Mouse (Mus musculus) limb, embryonic 12.5 days (tissue): Measurements from ENCODE around the gene Wasf2. TPM values are rescaled to one million over a fixed set of nuclear protein-coding genes. Genes with fewer than 3 reads are reported as not detected.
"Not testable (repeated sequence)": the region's sequence is repeated elsewhere in the genome, so short reads cannot be mapped to it uniquely, and the experiment has no call there.

Experiments used
- ATAC-seq: fragments of 200-750 bp; cut with Nextera tagmentation; 2 replicates; pipeline ENCODE4 v1.8.0; 2017; ENCODE audit warnings: low read depth, moderate TSS enrichment; ENCODE audit not compliant: insufficient number of reproducible peaks, insufficient read depth, low FRiP score, low TSS enrichment
- H3K27ac ChIP-seq: fragments of 300-500 bp; sonication (generic); 2 replicates; pipeline ENCODE4 v1.5.1; 2016; ENCODE audit warnings: mild to moderate bottlenecking, moderate library complexity
- H3K27me3 ChIP-seq: fragments of 300-500 bp; sonication (generic); 2 replicates; pipeline ENCODE4 v1.6.1; 2016; ENCODE audit warnings: mild to moderate bottlenecking, moderate library complexity
- H3K36me3 ChIP-seq: fragments of 300-500 bp; sonication (generic); 2 replicates; pipeline ENCODE4 v1.6.1; 2016; ENCODE audit warnings: mild to moderate bottlenecking, moderate library complexity
- H3K4me1 ChIP-seq: fragments of 300-500 bp; sonication (generic); replicated peaks from 2 replicates; pipeline ENCODE4 v1.6.1; 2016
- H3K4me2 ChIP-seq: fragments of 300-500 bp; sonication (generic); 2 replicates; pipeline ENCODE4 v1.6.1; 2016; ENCODE audit warnings: mild to moderate bottlenecking, moderate library complexity
- H3K4me3 ChIP-seq: fragments of 300-500 bp; sonication (generic); replicated peaks from 2 replicates; pipeline ENCODE4 v1.5.1; 2016; ENCODE audit warnings: mild to moderate bottlenecking
- H3K9ac ChIP-seq: fragments of 300-500 bp; sonication (generic); replicated peaks from 2 replicates; pipeline ENCODE4 v1.6.1; 2016; ENCODE audit warnings: mild to moderate bottlenecking, moderate library complexity
- H3K9me3 ChIP-seq: fragments of 300-500 bp; sonication (generic); 2 replicates; pipeline ENCODE4 v1.6.1; 2016; ENCODE audit warnings: mild to moderate bottlenecking, moderate library complexity
- WGBS: fragments of 180-500 bp; shearing (Covaris S2); methylation state at CpG from one replicate; pipeline ENCODE4 v1.1.7; 2016; 5-methylcytosine and 5-hydroxymethylcytosine counted together
- polyA plus RNA-seq: library from polyadenylated mRNA; unstranded; fragments of >200 nt; fragmentation: Nextera tagmentation; extraction: Ambion mirVana; gene quantifications from 2 replicates; pipeline ENCODE4 v1.2.1, GENCODE M21; 2016

The Wasf2 gene
- polyA plus RNA-seq, 1 experiment from 2014 or later: 81.6 TPM

DNA sequence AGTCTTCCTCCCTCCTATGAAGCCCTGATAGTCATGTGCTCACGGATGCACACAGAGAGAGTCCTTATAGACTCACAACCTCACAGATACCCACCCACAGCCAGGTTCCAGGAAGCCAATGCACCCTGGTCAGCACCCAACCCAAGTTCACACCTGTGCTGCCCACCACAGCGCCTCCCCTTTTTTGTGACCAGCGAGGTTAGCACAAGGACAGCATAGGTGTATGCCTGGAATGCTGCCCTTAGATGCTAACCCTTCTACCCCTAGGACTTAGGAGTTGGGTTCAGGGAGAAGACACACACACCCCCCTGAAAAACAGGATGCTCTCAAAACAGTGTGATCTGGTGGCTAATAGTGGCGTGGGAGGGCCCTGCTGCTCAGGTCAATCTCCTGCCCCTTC lies 40.5 kb upstream of the Wasf2 start:
- ATAC-seq: no peak
- Histone ChIP-seq H3K9me3 (no peaks in the 10 kb centered on the region), H3K36me3 (no peaks in the 10 kb centered on the region), H3K9ac (peak overlapping the region; percentile 28), H3K4me1 (peaks cover 90% of the 10 kb centered on the region), H3K4me2 (peak overlapping the region; percentile 46), H3K4me3 (0 out of 2 replicates have a peak overlapping the region, but pooled peaks have one; percentile 2), H3K27ac (peak overlapping the region; percentile 97), H3K27me3 (no peaks in the 10 kb centered on the region)
- WGBS: 64% methylated on average over 4 of the region's 4 CpGs

DNA sequence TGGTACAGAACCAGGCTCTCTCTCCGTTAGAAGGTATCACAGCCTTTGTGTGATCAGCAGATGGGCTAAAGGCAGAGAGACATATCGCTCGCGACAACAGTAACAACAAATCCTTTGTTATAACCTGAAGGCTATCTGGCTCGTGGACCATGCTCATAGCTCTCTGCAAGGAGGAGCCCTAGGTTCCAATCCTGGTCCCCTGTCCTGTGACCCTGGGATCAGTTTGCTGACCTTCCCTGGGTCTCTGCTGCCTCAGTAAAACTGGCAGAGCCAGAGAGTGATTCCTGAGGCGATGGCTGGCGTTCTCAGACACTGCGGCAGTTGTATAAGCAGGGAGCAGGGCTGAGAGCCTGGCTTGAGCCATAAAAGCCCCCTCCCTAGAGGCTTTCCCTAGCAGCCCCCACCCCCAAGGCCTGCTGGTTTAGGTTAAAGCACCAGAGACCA lies 40.0 kb upstream of the Wasf2 start:
- Histone ChIP-seq H3K36me3 (no peaks in the 10 kb centered on the region), H3K4me1 (peaks cover 90% of the 10 kb centered on the region), H3K9me3 (no peaks in the 10 kb centered on the region), H3K27ac (peak overlapping the region; percentile 97), H3K27me3 (no peaks in the 10 kb centered on the region), H3K9ac (peak overlapping the region; percentile 28), H3K4me3 (0 out of 2 replicates have a peak overlapping the region, but pooled peaks have one; percentile 2), H3K4me2 (peak overlapping the region; percentile 46)
- 22% methylated on average over 8 of the region's 8 CpGs for WGBS
- ATAC-seq: 0 out of 2 replicates have a peak, but pooled peaks have one; percentile 21

- ATAC-seq: peak; percentile 68
- peak overlapping the region; percentile 46 for H3K4me2 ChIP-seq
- no peaks in the 10 kb centered on the region for H3K27me3 ChIP-seq
- 0 out of 2 replicates have a peak overlapping the region, but pooled peaks have one; percentile 2 for H3K4me3 ChIP-seq
- H3K4me1 ChIP-seq: peaks cover 89% of the 10 kb centered on the region
- H3K36me3 ChIP-seq: no peaks in the 10 kb centered on the region
- WGBS: 10% methylated on average over 18 of the region's 18 CpGs
- H3K9me3 ChIP-seq: no peaks in the 10 kb centered on the region
- peak overlapping the region; percentile 97 for H3K27ac ChIP-seq
- peak overlapping the region; percentile 28; the same call in 1 of the 2 replicates for H3K9ac ChIP-seq
Observed at GRCm38 (mm10) chr4:133090720-133091458, 39.4 kb upstream of the Wasf2 start.

GRCm38 (mm10) chr4:133091459-133091785 lies 38.9 kb upstream of the Wasf2 start:
- no peak overlapping the region for H3K9ac ChIP-seq
- no peak overlapping the region for H3K4me3 ChIP-seq
- ATAC-seq: no peak
- no peaks in the 10 kb centered on the region for H3K9me3 ChIP-seq
- no peaks in the 10 kb centered on the region for H3K27me3 ChIP-seq
- H3K4me2 ChIP-seq: peak overlapping the region; percentile 46
- 71% methylated on average over 4 of the region's 4 CpGs for WGBS
- H3K27ac ChIP-seq: peak overlapping the region; percentile 97
- peaks cover 83% of the 10 kb centered on the region for H3K4me1 ChIP-seq
- H3K36me3 ChIP-seq: no peaks in the 10 kb centered on the region

GRCm38 (mm10) chr4:133092453-133092901 lies 37.8 kb upstream of the Wasf2 start:
- peak overlapping the region; percentile 46 for H3K4me2 ChIP-seq
- no peaks in the 10 kb centered on the region for H3K27me3 ChIP-seq
- ATAC-seq: no peak
- H3K36me3 ChIP-seq: no peaks in the 10 kb centered on the region
- H3K4me3 ChIP-seq: peak overlapping the region; percentile 15; the same call in 1 of the 2 replicates
- peak overlapping the region; percentile 44 for H3K9ac ChIP-seq
- H3K4me1 ChIP-seq: peaks cover 74% of the 10 kb centered on the region
- H3K9me3 ChIP-seq: no peaks in the 10 kb centered on the region
- 7% methylated on average over 18 of the region's 18 CpGs for WGBS
- peak overlapping the region; percentile 97 for H3K27ac ChIP-seq

DNA sequence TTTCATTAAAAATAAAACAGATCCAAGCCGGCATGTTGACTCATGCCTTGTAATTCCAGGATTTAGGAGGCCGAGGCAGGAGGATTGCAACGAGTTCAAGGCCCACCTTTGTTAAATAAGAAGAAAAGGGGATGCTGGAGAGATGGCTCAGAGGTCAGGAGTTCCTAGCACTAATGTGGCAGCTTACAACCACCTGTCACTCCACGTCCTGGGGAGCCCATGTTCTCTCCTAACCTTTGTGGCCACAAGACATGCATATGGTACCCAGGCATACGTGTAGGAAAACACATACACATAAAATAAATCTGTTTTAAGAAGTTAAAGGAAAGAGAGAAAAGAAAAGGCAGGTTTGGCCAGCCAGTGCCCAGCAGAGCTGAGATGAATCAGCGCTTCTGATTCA lies 37.2 kb upstream of the Wasf2 start:
- Histone ChIP-seq H3K27ac (peak overlapping the region; percentile 82), H3K4me3 (no peak overlapping the region), H3K4me2 (peak overlapping the region; percentile 4; the same call in 1 of the 2 replicates), H3K36me3 (no peaks in the 10 kb centered on the region), H3K9ac (no peak overlapping the region), H3K4me1 (peaks cover 68% of the 10 kb centered on the region), H3K27me3 (no peaks in the 10 kb centered on the region), H3K9me3 (no peaks in the 10 kb centered on the region)
- WGBS: 54% methylated on average over 6 of the region's 6 CpGs
- ATAC-seq: no peak

- ATAC-seq: no peak
- H3K27ac ChIP-seq: peak overlapping the region; percentile 82
- H3K9me3 ChIP-seq: no peaks in the 10 kb centered on the region
- no peak overlapping the region for H3K4me3 ChIP-seq
- peak overlapping the region; percentile 4; the same call in 1 of the 2 replicates for H3K4me2 ChIP-seq
- peak overlapping the region; percentile 47; the same call in 1 of the 2 replicates for H3K9ac ChIP-seq
- no peaks in the 10 kb centered on the region for H3K27me3 ChIP-seq
- 16% methylated on average over 6 of the region's 6 CpGs for WGBS
- H3K4me1 ChIP-seq: peaks cover 67% of the 10 kb centered on the region
- H3K36me3 ChIP-seq: no peaks in the 10 kb centered on the region
Observed at GRCm38 (mm10) chr4:133093481-133094033, 36.7 kb upstream of the Wasf2 start.

- Histone ChIP-seq H3K4me2 (no peak overlapping the region), H3K36me3 (no peaks in the 10 kb centered on the region), H3K9ac (no peak overlapping the region), H3K27ac (0 out of 2 replicates have a peak overlapping the region, but pooled peaks have one; percentile 84), H3K4me1 (peaks cover 65% of the 10 kb centered on the region), H3K27me3 (no peaks in the 10 kb centered on the region), H3K4me3 (no peak overlapping the region), H3K9me3 (no peaks in the 10 kb centered on the region)
- 62% methylated on average over 1 of the region's 1 CpGs for WGBS
- no peak for ATAC-seq
Observed at GRCm38 (mm10) chr4:133094255-133094654, 36.0 kb upstream of the Wasf2 start.

- 34% methylated on average over 16 of the region's 16 CpGs for WGBS
- H3K9ac ChIP-seq: peak overlapping the region; percentile 42; the same call in 1 of the 2 replicates
- peak overlapping the region; percentile 84 for H3K27ac ChIP-seq
- H3K27me3 ChIP-seq: no peaks in the 10 kb centered on the region
- H3K36me3 ChIP-seq: no peaks in the 10 kb centered on the region
- peak overlapping the region; percentile 37 for H3K4me2 ChIP-seq
- peak overlapping the region; percentile 8; the same call in 1 of the 2 replicates for H3K4me3 ChIP-seq
- H3K4me1 ChIP-seq: peaks cover 57% of the 10 kb centered on the region
- no peaks in the 10 kb centered on the region for H3K9me3 ChIP-seq
- ATAC-seq: no peak; the same call in 1 of the 2 replicates
Observed at GRCm38 (mm10) chr4:133094936-133095733, 35.2 kb upstream of the Wasf2 start.

DNA sequence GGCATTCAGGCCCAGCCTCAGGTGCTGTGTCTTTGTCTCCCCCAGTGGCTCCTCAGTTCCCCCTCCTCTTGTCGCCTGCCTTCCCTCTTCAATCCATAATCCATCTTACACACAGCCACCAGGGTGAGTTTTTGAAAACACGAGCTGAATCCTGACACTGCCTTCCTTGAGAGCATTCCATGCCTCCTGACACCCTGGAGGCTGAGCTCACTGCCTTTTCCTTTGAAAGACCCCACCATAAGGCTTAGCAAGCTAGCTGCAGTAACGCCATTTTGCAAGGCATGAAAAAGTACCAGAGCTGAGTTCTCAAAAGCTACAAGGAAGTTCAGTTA lies 34.6 kb upstream of the Wasf2 start:
- Histone ChIP-seq H3K9ac (peak overlapping the region; percentile 42; the same call in 1 of the 2 replicates), H3K27ac (peak overlapping the region; percentile 84), H3K4me1 (peaks cover 51% of the 10 kb centered on the region), H3K4me2 (peak overlapping the region; percentile 37)
- not testable (repeated sequence) for H3K36me3 ChIP-seq, H3K27me3 ChIP-seq, ATAC-seq, H3K9me3 ChIP-seq, H3K4me3 ChIP-seq
- WGBS: 16% methylated on average over 3 of the region's 3 CpGs

DNA sequence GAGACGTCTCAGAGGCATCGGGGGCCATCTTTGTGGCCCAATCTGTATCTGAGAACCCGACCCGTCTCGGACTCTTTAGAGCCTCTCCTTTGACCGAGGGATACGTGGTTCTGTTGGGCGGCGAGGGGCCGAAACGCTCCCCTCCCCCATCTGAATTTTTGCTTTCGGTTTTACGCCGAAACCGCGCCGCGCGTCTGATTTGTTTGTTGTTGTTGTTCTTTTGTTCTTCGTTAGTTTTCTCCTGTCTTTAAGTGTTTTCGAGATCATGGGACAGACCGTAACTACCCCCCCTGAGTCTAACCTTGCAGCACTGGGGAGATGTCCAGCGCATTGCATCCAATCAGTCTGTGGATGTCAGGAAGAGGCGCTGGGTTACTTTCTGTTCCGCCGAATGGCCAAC lies 33.6 kb upstream of the Wasf2 start:
- ATAC-seq, H3K27ac ChIP-seq, H3K27me3 ChIP-seq, H3K9me3 ChIP-seq, H3K36me3 ChIP-seq, H3K9ac ChIP-seq, H3K4me2 ChIP-seq: not testable (repeated sequence)
- Histone ChIP-seq H3K4me3 (peak overlapping the region; percentile 37), H3K4me1 (peaks cover 41% of the 10 kb centered on the region)
- WGBS: 0% methylated on average over 15 of the region's 26 CpGs
